Mouse (Mus musculus) lung, embryonic 14.5 days (tissue): ENCODE results near the gene Camsap1. TPM values are rescaled to one million over a fixed set of nuclear protein-coding genes. Genes with fewer than 3 reads are reported as not detected.

ENCODE experiments used
- ATAC-seq: fragments of 200-750 bp; cut with Nextera tagmentation; 2 replicates; pipeline ENCODE4 v1.8.0; 2017; ENCODE audit warnings: mild to moderate bottlenecking, moderate TSS enrichment, moderate library complexity; ENCODE audit not compliant: insufficient read depth
- DNase-seq: peaks from one replicate; pipeline ENCODE4 v3.0.0-alpha.2; 2015
- H3K27ac ChIP-seq: fragments of 300-500 bp; sonication (generic); 2 replicates; pipeline ENCODE4 v1.5.1; 2014; ENCODE audit warnings: low read depth, mild to moderate bottlenecking, moderate library complexity
- H3K27me3 ChIP-seq: fragments of 300-500 bp; sonication (generic); 2 replicates; pipeline ENCODE4 v1.6.1; 2014; ENCODE audit warnings: low read length, control low read depth; ENCODE audit not compliant: insufficient read depth
- H3K36me3 ChIP-seq: fragments of 300-500 bp; sonication (generic); 2 replicates; pipeline ENCODE4 v1.6.1; 2014; ENCODE audit warnings: control low read depth; ENCODE audit not compliant: insufficient read depth
- H3K4me1 ChIP-seq: fragments of 300-500 bp; sonication (generic); 2 replicates; pipeline ENCODE4 v1.6.1; 2014; ENCODE audit warnings: antibody characterized with exemption, control low read depth; ENCODE audit not compliant: insufficient read depth
- H3K4me2 ChIP-seq: fragments of 300-500 bp; sonication (generic); 2 replicates; pipeline ENCODE4 v1.6.1; 2014; ENCODE audit warnings: mild to moderate bottlenecking
- H3K4me3 ChIP-seq: fragments of 300-500 bp; sonication (generic); 2 replicates; pipeline ENCODE4 v1.5.1; 2014; ENCODE audit warnings: low read depth, low read length
- H3K9ac ChIP-seq: fragments of 300-500 bp; sonication (generic); 2 replicates; pipeline ENCODE4 v1.6.1; 2014
- H3K9me3 ChIP-seq: fragments of 300-500 bp; sonication (generic); 2 replicates; pipeline ENCODE4 v1.6.1; 2016; ENCODE audit warnings: low read depth, low read length, control low read depth
- CTCF ChIP-seq: IDR thresholded peaks from 2 replicates; pipeline ENCODE4 v1.5.1; 2016; ENCODE audit warnings: antibody characterized with exemption, low read depth
- WGBS: fragments of 180-500 bp; shearing (Covaris S2); extraction: QIAGEN DNeasy Blood & Tissue Kit; methylation state at CpG from one replicate; pipeline ENCODE4 v1.1.7; 2014; 5-methylcytosine and 5-hydroxymethylcytosine counted together
- polyA plus RNA-seq: library from polyadenylated mRNA; unstranded; fragments of >200 nt; fragmentation: Nextera tagmentation; extraction: Ambion mirVana; gene quantifications from 2 replicates; pipeline ENCODE4 v1.2.1, GENCODE M21; 2014

The Camsap1 gene
- polyA plus RNA-seq, 1 experiment from 2014 or later, result 31.9 TPM

GRCm38 (mm10) chr2:25919972-25920371, 63.1 kb downstream of the Camsap1 start:
- 49% methylated on average over 3 of the region's 3 CpGs for WGBS
- DNase-seq, result peak; percentile 42

GRCm38 (mm10) chr2:25918408-25918807, 64.7 kb downstream of the Camsap1 start:
- Histone ChIP-seq H3K36me3 (0 out of 2 replicates have a peak, but pooled peaks cover 3% of the 10 kb centered on the region), H3K27me3 (no peaks in the 10 kb centered on the region), H3K4me2 (no peak overlapping the region), H3K4me1 (no peaks in the 10 kb centered on the region), H3K4me3 (no peak overlapping the region), H3K9me3 (no peaks in the 10 kb centered on the region), H3K9ac (no peak overlapping the region), H3K27ac (no peak overlapping the region)
- WGBS, result 75% methylated on average over 2 of the region's 2 CpGs
- ATAC-seq, result no peak
- DNase-seq, result no peak
- no peak for TF ChIP-seq CTCF

More at GRCm38 (mm10) chr2:25919972-25920371, 63.1 kb downstream of the Camsap1 start:
- no peak for TF ChIP-seq CTCF
- H3K9me3 ChIP-seq, result no peaks in the 10 kb centered on the region
- no peak overlapping the region for H3K27ac ChIP-seq
- no peak overlapping the region for H3K4me2 ChIP-seq
- 0 out of 2 replicates have a peak, but pooled peaks cover 3% of the 10 kb centered on the region for H3K36me3 ChIP-seq
- H3K4me1 ChIP-seq, result no peaks in the 10 kb centered on the region
- H3K27me3 ChIP-seq, result no peaks in the 10 kb centered on the region
- no peak overlapping the region for H3K9ac ChIP-seq
- ATAC-seq, result no peak; the same call in 1 of the 2 replicates
- no peak overlapping the region for H3K4me3 ChIP-seq

- no peak overlapping the region for H3K4me3 ChIP-seq
- no peaks in the 10 kb centered on the region for H3K9me3 ChIP-seq
- no peak for ATAC-seq
- H3K4me1 ChIP-seq, result no peaks in the 10 kb centered on the region
- no peak for DNase-seq
- no peaks in the 10 kb centered on the region for H3K36me3 ChIP-seq
- H3K4me2 ChIP-seq, result no peak overlapping the region
- TF ChIP-seq CTCF, result no peak
- no peaks in the 10 kb centered on the region for H3K27me3 ChIP-seq
- 77% methylated on average over 5 of the region's 5 CpGs for WGBS
- no peak overlapping the region for H3K27ac ChIP-seq
- no peak overlapping the region for H3K9ac ChIP-seq
Observed at GRCm38 (mm10) chr2:25914821-25915220, 68.3 kb downstream of the Camsap1 start.

- H3K4me3 ChIP-seq, result no peak overlapping the region
- H3K9me3 ChIP-seq, result no peaks in the 10 kb centered on the region
- no peak overlapping the region for H3K4me2 ChIP-seq
- WGBS, result 56% methylated on average over 4 of the region's 4 CpGs
- H3K9ac ChIP-seq, result no peak overlapping the region
- H3K36me3 ChIP-seq, result no peaks in the 10 kb centered on the region
- H3K27ac ChIP-seq, result no peak overlapping the region
- no peak for TF ChIP-seq CTCF
- DNase-seq (no peak), ATAC-seq (no peak)
- no peaks in the 10 kb centered on the region for H3K4me1 ChIP-seq
- H3K27me3 ChIP-seq, result no peaks in the 10 kb centered on the region
Observed at GRCm38 (mm10) chr2:25914201-25914600, 68.9 kb downstream of the Camsap1 start.

- Histone ChIP-seq H3K27me3 (no peaks in the 10 kb centered on the region), H3K9ac (no peak overlapping the region), H3K4me3 (no peak overlapping the region), H3K36me3 (no peaks in the 10 kb centered on the region), H3K4me2 (no peak overlapping the region), H3K4me1 (no peaks in the 10 kb centered on the region), H3K9me3 (no peaks in the 10 kb centered on the region), H3K27ac (no peak overlapping the region)
- 52% methylated on average over 2 of the region's 2 CpGs for WGBS
- TF ChIP-seq CTCF, result peak; percentile 48
- ATAC-seq, result no peak
- DNase-seq, result peak; percentile 20
Observed at GRCm38 (mm10) chr2:25913247-25913646, 69.8 kb downstream of the Camsap1 start.

GRCm38 (mm10) chr2:25909872-25910271, 73.2 kb downstream of the Camsap1 start:
- WGBS, result 76% methylated on average over 12 of the region's 12 CpGs
- no peak for ATAC-seq
- H3K27ac ChIP-seq, result no peak overlapping the region
- H3K4me3 ChIP-seq, result no peak overlapping the region
- DNase-seq, result no peak
- TF ChIP-seq CTCF, result no peak
- H3K4me1 ChIP-seq, result no peaks in the 10 kb centered on the region
- no peaks in the 10 kb centered on the region for H3K9me3 ChIP-seq
- H3K36me3 ChIP-seq, result no peaks in the 10 kb centered on the region
- H3K9ac ChIP-seq, result no peak overlapping the region
- no peak overlapping the region for H3K4me2 ChIP-seq
- H3K27me3 ChIP-seq, result no peaks in the 10 kb centered on the region

GRCm38 (mm10) chr2:25898970-25899369, 84.1 kb downstream of the Camsap1 start:
- Histone ChIP-seq H3K9ac (no peak overlapping the region), H3K27ac (no peak overlapping the region), H3K4me1 (no peaks in the 10 kb centered on the region), H3K4me3 (no peak overlapping the region), H3K27me3 (no peaks in the 10 kb centered on the region), H3K4me2 (no peak overlapping the region), H3K9me3 (no peaks in the 10 kb centered on the region), H3K36me3 (no peaks in the 10 kb centered on the region)
- ATAC-seq (no peak), DNase-seq (no peak)
- TF ChIP-seq CTCF, result no peak
- 72% methylated on average over 9 of the region's 9 CpGs for WGBS

- Histone ChIP-seq H3K9ac (no peak overlapping the region), H3K9me3 (no peaks in the 10 kb centered on the region), H3K4me2 (no peak overlapping the region), H3K4me1 (no peaks in the 10 kb centered on the region), H3K36me3 (no peaks in the 10 kb centered on the region), H3K27me3 (no peaks in the 10 kb centered on the region), H3K4me3 (no peak overlapping the region), H3K27ac (no peak overlapping the region)
- DNase-seq (no peak), ATAC-seq (no peak)
- TF ChIP-seq CTCF, result 0 out of 2 replicates have a peak, but pooled peaks have one; percentile 16
- WGBS, result 78% methylated on average over 7 of the region's 7 CpGs
Observed at GRCm38 (mm10) chr2:25892440-25892839, 90.6 kb downstream of the Camsap1 start.
